Mouse (Mus musculus) kidney, postnatal 36 days (tissue): Measurements from ENCODE around the gene Gm2564.
"Not testable (repeated sequence)": the region's sequence is repeated elsewhere in the genome, so short reads cannot be mapped to it uniquely, and the experiment has no call there.

ENCODE experiments used
- DNase-seq, 2 experiments: peaks; one replicate each; pipeline ENCODE4 v3.0.0; 2021 to 2022; ENCODE audit warnings: mixed read lengths in 2 of 2

Gm2564 gene

DNA sequence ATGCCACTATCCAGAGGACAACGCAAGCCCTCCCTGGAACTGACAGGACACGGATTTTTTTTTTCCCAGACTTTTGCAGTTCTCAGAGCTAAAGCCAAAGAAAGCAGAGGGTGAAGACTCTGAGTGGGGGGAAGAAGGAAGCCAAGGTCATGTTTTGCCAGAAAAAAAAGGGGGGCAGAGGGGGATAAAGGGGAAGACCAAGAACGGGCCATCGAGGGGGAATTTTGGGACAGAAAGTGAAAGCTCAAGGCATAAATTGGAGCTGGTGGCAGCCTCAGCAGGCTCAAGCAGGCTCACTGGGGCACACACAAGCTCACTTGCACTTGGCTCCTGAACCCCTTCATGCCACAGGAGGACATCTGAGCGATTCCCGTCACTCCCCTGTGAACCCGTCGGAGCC is at the start of gene Gm2564:
Gene Gm2564 (plus strand): TSS at position 301 of the 400 bp plus-strand sequence.
- not testable (repeated sequence) for DNase-seq

DNA sequence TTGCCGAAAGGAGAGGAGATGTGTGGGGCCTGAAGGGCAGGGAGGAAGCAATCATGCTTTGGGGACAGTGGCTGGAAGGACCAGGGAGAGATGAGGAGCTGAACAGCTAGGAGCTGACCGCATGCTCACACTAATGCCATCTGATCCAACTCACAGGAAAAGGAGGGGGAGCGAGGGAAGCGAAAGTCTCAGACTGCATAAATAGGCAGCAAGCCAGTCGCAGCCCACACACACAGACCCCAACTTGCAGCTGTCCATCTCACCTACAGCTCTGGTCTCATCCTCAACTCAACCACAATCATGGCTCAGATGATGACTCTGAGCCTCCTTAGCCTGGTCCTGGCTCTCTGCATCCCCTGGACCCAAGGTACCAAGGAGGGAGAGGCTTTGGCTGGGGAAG is 17.6 kb upstream of the Gm2564 start, which contains the start of gene Gm10591:
Gene Gm10591 (plus strand): TSS at position 301 of the 400 bp plus-strand sequence.
- DNase-seq, result not testable (repeated sequence)

DNA sequence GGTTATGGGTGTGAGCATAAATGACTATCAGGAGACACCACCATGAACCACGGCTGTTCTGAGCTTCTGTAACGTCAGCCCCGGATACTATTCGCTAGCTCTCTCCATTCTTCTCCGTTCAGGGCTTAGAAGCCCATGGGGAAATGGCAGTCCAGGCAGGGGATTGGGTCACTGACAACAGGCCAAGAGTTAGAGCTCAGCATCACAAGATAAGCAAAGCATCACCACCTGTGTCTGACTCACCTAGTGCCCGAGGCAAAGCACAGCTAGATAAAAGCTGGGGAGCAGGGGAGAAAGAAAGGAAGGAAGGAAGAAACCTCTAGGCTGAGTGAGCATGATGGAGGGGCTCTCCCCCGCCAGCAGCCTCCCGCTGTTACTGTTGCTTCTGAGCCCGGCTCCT is 25.4 kb downstream of the Gm2564 start, which contains the start of gene Ccl27b:
Gene Ccl27b (plus strand): TSS at position 301 of the 400 bp plus-strand sequence.
- not testable (repeated sequence) for DNase-seq

DNA sequence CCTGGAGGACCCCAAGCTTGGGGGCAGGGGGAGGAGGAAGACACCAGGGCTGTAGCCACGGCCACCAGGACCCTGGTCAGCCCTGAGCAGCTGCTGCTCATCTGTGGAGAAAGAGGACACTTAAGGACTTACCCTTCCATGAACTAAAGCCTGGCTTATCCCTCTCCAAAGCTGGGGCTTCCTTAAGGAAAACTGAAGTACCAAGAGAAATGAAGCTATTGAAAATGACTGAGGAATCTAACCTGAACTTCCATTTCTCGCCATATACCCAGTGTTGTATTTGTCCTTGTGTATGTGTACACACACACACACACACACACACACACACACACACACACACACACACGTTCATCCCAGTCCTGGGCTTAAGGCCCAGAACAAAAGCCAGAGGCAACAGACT is 32.3 kb downstream of the Gm2564 start, which contains the start of gene Il11ra2:
Gene Il11ra2 (minus strand): TSS at position 101 of the 400 bp plus-strand sequence.
- not testable (repeated sequence) for DNase-seq

DNA sequence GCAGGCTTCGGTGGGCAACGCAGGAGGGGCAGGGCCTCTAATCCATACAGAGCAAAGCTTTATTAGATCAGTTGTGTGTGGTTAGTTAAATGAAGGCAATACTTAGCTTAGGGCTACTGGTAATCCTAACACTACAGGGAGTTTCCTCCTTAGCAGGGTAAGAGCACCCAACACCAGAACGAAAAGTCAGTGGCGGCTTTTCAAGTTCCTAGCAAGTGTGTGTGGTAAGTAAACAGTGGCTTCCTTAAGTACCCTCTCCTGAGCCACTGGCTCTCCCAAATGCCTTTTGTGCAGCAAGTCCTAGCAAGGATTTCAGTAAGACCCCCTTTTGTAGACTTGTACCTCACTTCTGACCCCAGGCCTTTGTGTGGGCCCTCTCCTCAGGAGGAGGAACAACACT is 45.9 kb downstream of the Gm2564 start:
- not testable (repeated sequence) for DNase-seq

DNA sequence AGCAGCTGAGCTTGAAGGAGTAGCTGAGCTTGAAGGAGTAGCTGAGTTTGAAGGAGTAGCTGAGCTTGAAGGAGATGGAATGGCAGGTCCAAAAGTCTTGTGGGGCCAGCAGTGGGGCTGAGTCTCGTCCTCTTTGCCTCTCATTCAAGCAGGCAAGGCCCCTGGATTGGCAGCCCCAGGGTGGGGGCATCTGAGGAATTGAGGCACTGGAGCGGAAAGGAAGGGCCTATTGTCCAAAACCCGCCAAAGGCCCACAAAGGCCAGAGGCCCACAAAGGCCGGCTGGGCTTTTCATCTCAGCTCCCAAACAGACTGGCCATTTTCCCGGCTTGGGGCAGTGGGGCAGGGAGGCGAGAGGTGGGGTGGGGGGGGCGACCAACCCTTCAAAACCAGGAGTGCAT is 49.8 kb downstream of the Gm2564 start:
- not testable (repeated sequence) for DNase-seq

DNA sequence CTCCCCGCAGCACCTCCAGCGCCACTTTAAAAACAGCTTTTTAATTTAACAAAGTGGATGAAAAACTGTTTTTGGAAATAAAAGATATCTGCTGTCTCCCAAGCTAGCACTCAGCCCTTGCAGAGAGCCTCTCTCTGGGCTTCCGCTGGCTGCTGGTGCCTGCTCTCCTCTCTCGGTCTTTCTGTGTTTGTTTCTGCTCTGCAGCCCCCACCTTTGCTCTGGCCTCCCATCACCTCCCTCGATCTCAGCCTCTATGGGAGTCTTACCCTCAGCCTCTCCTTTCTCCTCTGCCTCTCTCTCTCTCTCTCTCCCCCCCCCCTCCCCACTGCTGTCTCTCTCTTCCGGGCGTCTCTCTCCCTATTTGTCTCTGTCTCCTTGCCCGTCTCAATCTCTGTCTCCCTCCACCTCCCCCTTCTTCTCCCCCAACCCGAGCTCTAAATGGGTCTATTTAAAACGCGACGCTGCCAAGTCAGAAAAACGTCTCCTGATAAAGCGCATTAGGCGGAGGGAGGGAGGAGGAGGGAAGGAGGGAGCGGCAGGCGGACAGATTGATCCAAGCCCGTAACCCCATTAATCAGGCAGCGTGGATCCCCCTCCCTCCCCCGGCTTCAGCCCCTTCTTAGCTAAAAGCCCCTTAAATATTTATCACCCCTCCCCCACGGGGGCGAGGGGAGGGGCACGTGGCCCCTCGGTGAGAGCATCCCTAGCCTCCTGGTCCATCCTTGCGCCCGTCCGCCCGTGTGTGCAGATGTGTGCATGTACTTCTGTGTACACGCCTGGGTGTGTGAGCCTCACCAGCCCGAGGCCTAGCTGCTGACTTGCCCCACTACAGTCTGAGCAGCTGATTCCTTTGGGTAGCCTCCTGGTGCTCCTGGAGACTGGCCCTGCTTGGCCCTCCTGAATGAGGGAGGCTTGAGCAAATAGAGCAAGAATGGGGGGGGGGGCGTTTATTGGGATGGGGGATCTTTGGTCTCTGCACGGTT is 51.1 kb downstream of the Gm2564 start:
- DNase-seq, result not testable (repeated sequence)
